Mouse (Mus musculus): ENCODE data around the gene Uqcrc1. TPM values are rescaled to one million over a fixed set of nuclear protein-coding genes. Genes with fewer than 3 reads are reported as not detected.

The Uqcrc1 gene
- polyA plus RNA-seq, 1 experiment from 2014 or later, result 457 TPM

DNA sequence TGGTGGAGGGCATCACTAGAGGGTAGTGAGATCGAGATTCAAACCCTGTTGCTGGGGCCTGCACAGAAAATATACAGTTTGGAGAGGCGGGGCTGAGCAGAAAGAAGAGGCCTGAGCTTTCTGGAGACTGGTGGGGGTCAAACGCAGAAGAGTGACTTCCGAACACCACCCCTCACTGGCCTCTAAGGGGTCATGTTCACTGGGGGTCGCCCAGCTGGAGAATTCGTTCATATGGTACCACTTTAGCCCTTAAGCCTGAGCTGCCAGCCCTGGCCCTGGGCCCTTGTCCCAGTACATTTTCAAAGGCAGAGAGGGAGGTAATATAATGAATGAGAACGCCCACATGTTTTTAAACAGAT, 54.0 kb downstream of the Uqcrc1 start:
- Histone ChIP-seq H3K4me2 (ENCODE audit: low read depth) (no peak overlapping the region), H3K4me1 (ENCODE audit: control insufficient read depth, insufficient read depth, low read length) (peaks cover 5% of the 10 kb centered on the region), H3K27me3 (ENCODE audit: control insufficient read depth, insufficient read depth, low read length) (no peaks in the 10 kb centered on the region), H3K36me3 (ENCODE audit: control insufficient read depth, insufficient read depth, low read length) (no peaks in the 10 kb centered on the region; the same call in 1 of the 2 replicates), H3K9ac (ENCODE audit: low read length) (no peak overlapping the region; the same call in 1 of the 2 replicates), H3K9me3 (ENCODE audit: control insufficient read depth, low read length) (no peaks in the 10 kb centered on the region), H3K4me3 (ENCODE audit: low read depth, low read length) (no peak overlapping the region), H3K27ac (ENCODE audit: low read depth, low read length) (no peak overlapping the region)
- DNase-seq (ENCODE audit: low spot score) (no peak), ATAC-seq (ENCODE audit: insufficient read depth, low FRiP score, low TSS enrichment) (no peak)
- 74% methylated on average over 7 of the region's 7 CpGs for WGBS

DNA sequence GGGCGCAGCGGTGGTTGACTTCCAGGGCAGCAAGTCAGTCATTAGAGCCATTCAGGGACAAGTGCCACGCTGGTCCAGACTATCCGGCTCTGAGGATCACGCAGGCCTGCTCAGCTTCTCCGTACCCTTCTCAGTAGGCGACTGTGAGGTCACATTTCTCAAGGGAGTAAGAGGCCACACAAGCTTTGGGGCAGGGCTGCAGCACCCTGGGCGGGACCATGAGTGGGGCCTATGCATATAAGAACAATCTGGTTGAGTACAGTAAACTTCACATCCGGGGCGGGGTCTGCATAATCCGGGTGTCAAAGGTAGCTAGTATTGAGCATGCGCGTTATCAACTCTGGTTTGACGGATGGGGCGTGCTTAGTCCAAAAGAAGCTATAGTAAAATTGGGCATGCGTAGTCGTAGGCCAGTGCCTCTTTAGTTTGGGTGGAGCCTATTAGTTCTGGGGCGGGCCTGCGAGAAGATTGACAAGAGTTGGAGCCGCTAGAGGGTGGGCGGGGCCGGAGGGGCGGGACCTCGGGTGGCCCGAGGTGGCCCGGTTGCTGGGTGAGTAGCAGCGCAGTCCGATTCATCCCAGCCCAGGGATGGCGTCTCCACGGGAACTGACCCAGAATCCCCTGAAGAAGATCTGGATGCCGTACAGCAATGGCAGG, 55.1 kb downstream of the Uqcrc1 start, which contains the start of gene Pfkfb4:
Pfkfb4 (plus strand) TSS at position 351 of the 657 bp plus-strand sequence.
- Histone ChIP-seq H3K4me2 (ENCODE audit: low read depth) (peak within 1 kb of the TSS; percentile 80), H3K27me3 (ENCODE audit: control insufficient read depth, insufficient read depth, low read length) (no peaks in the 10 kb centered on the region), H3K9me3 (ENCODE audit: control insufficient read depth, low read length) (no peaks in the 10 kb centered on the region), H3K36me3 (ENCODE audit: control insufficient read depth, insufficient read depth, low read length) (no peaks in the 10 kb centered on the region; the same call in 1 of the 2 replicates), H3K27ac (ENCODE audit: low read depth, low read length) (peak within 1 kb of the TSS; percentile 70), H3K4me1 (ENCODE audit: control insufficient read depth, insufficient read depth, low read length) (peaks cover 5% of the 10 kb centered on the region), H3K9ac (ENCODE audit: low read length) (peak within 1 kb of the TSS; percentile 72), H3K4me3 (ENCODE audit: low read depth, low read length) (peak within 1 kb of the TSS; percentile 52)
- WGBS, result 2% methylated on average over 31 of the region's 31 CpGs
- DNase-seq (ENCODE audit: low spot score), result peak; percentile 92
- peak; percentile 93 for ATAC-seq (ENCODE audit: insufficient read depth, low FRiP score, low TSS enrichment)

DNA sequence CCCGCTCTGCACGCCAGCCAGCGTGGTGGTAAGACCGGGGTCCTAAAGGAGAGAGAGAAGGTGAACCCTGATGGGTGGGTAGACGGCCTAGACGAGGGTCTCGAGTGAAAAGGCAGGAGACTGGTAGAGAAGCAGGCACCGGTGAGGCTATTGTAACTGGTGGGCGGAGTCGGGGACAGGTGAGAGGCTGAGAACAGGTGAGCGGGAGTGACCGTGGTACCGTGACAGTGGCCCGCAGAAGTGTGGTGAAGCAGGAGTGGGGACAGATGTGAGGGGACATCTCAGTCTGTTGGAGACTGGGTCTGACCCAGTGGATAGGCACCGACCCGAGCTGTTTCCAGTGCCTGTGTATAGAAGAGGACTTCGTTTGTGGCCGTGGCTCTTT, 55.6 kb downstream of the Uqcrc1 start:
- Histone ChIP-seq H3K27ac (ENCODE audit: low read depth, low read length) (no peak overlapping the region), H3K36me3 (ENCODE audit: control insufficient read depth, insufficient read depth, low read length) (no peaks in the 10 kb centered on the region; the same call in 1 of the 2 replicates), H3K4me1 (ENCODE audit: control insufficient read depth, insufficient read depth, low read length) (peaks cover 5% of the 10 kb centered on the region), H3K9me3 (ENCODE audit: control insufficient read depth, low read length) (no peaks in the 10 kb centered on the region), H3K4me3 (ENCODE audit: low read depth, low read length) (peak overlapping the region; percentile 52), H3K9ac (ENCODE audit: low read length) (peak overlapping the region; percentile 72), H3K27me3 (ENCODE audit: control insufficient read depth, insufficient read depth, low read length) (no peaks in the 10 kb centered on the region), H3K4me2 (ENCODE audit: low read depth) (peak overlapping the region; percentile 80)
- ATAC-seq (ENCODE audit: insufficient read depth, low FRiP score, low TSS enrichment) (no peak), DNase-seq (ENCODE audit: low spot score) (no peak)
- WGBS, result 10% methylated on average over 18 of the region's 18 CpGs

DNA sequence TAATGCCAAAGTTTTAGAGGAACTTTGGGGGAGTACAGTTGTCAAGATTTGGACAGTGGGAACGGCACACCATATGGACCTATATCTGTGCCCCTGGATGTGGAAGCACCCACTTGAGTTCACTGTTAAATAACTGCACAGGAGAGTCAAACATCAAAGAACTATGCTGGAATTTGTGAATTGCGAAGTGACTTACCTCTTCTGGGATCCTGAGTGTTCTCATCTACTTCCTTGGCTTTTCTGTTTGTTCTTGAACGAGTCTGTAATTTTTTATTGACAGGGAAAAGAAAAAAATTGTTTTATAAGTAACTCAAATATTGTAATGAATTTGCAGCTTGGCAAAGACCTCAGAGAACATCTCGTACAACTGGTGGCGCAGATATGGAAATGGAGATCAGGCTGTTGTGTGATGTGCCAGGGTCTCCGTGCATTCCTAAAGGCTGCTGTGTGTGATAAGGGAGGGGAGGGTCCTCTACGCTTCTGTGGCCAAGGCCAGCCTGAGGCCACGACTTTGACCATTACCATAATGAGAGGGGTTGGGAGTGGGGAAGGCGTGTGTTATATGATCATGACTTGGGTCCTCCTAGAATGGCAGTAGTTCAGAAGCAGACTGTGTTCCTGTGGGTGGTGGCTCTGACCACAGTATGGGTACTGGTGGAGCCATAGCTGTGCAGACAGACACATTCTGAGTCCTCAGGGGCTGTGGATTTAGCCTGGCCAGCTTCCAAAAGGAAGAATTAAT, 56.4 kb downstream of the Uqcrc1 start:
- no peak overlapping the region for H3K27ac ChIP-seq (ENCODE audit: low read depth, low read length)
- peak overlapping the region; percentile 80 for H3K4me2 ChIP-seq (ENCODE audit: low read depth)
- H3K9me3 ChIP-seq (ENCODE audit: control insufficient read depth, low read length), result no peaks in the 10 kb centered on the region
- peak overlapping the region; percentile 72; the same call in 1 of the 2 replicates for H3K9ac ChIP-seq (ENCODE audit: low read length)
- H3K27me3 ChIP-seq (ENCODE audit: control insufficient read depth, insufficient read depth, low read length), result no peaks in the 10 kb centered on the region
- DNase-seq (ENCODE audit: low spot score), result no peak
- H3K36me3 ChIP-seq (ENCODE audit: control insufficient read depth, insufficient read depth, low read length), result no peaks in the 10 kb centered on the region; the same call in 1 of the 2 replicates
- WGBS, result 84% methylated on average over 9 of the region's 9 CpGs
- H3K4me1 ChIP-seq (ENCODE audit: control insufficient read depth, insufficient read depth, low read length), result peaks cover 5% of the 10 kb centered on the region
- peak overlapping the region; percentile 52; the same call in 1 of the 2 replicates for H3K4me3 ChIP-seq (ENCODE audit: low read depth, low read length)
- no peak for ATAC-seq (ENCODE audit: insufficient read depth, low FRiP score, low TSS enrichment)

DNA sequence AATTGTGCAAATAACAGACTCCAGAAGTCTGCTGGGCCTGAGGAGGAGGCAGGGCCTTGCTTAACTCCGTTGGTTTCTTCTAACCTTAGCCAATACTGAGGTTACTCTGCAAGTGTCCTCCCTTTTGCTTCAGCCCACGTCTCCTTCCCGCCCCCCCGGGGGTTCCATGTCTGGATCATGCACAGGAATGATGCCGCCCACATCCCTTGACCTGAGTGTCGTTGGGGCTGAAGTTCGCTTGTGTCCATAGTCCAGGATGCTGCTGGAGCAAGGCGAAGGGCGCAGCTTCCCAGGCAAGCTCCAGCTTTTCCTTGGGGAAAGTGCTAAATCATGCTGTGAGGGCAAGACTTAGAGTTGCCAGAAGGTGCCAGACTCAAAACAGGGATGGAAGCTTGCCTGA, 60.0 kb downstream of the Uqcrc1 start:
- ATAC-seq (ENCODE audit: insufficient read depth, low FRiP score, low TSS enrichment), result no peak
- H3K27ac ChIP-seq (ENCODE audit: low read depth, low read length), result no peak overlapping the region
- H3K4me1 ChIP-seq (ENCODE audit: control insufficient read depth, insufficient read depth, low read length), result peaks cover 5% of the 10 kb centered on the region
- H3K36me3 ChIP-seq (ENCODE audit: control insufficient read depth, insufficient read depth, low read length), result no peaks in the 10 kb centered on the region; the same call in 1 of the 2 replicates
- H3K27me3 ChIP-seq (ENCODE audit: control insufficient read depth, insufficient read depth, low read length), result no peaks in the 10 kb centered on the region
- H3K9ac ChIP-seq (ENCODE audit: low read length), result no peak overlapping the region
- H3K4me2 ChIP-seq (ENCODE audit: low read depth), result no peak overlapping the region
- H3K4me3 ChIP-seq (ENCODE audit: low read depth, low read length), result no peak overlapping the region
- no peak for DNase-seq (ENCODE audit: low spot score)
- 78% methylated on average over 9 of the region's 9 CpGs for WGBS
- no peaks in the 10 kb centered on the region for H3K9me3 ChIP-seq (ENCODE audit: control insufficient read depth, low read length)

DNA sequence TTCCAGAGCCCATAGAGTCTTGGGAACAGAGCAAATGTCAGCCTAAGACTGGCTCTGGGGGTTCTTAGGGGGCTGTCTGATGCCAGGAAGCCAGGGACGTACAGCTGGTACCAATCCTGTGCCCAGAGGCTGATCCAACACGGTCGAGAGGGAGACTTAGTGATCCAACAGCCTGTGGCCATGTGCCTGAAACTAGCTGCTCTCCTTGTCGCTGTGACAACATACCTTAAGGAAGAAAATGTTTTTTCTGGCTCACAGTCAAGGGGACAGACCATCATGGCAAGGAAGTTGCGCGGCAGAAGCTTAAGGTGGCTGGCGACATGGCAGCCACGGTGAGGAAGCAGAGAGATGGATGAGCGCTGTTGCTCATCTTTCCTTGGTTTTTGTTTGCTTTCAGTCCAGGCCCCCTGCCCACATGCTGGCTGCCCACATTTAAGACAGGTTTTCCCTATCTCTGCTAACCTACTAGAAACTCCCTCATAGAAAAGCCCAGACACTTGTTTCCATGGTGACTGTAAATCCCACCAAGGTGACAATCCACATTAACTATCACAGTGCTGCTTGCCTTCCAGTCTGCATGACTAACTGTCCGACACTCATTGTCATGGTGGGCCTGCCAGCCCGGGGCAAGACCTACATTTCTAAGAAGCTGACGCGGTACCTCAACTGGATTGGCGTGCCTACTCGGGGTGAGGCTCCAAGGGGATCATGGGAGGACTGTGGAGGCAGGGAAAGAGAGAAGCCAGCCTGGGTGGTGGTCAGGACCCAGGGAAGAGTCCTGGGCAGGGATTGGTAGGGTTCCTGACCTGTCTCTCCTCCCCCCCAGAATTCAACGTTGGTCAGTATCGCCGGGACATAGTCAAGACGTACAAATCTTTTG, 62.1 kb downstream of the Uqcrc1 start:
- Histone ChIP-seq H3K4me3 (ENCODE audit: low read depth, low read length) (no peak overlapping the region), H3K4me1 (ENCODE audit: control insufficient read depth, insufficient read depth, low read length) (no peaks in the 10 kb centered on the region), H3K27me3 (ENCODE audit: control insufficient read depth, insufficient read depth, low read length) (no peaks in the 10 kb centered on the region), H3K4me2 (ENCODE audit: low read depth) (no peak overlapping the region), H3K9me3 (ENCODE audit: control insufficient read depth, low read length) (no peaks in the 10 kb centered on the region), H3K36me3 (ENCODE audit: control insufficient read depth, insufficient read depth, low read length) (no peaks in the 10 kb centered on the region), H3K9ac (ENCODE audit: low read length) (no peak overlapping the region), H3K27ac (ENCODE audit: low read depth, low read length) (no peak overlapping the region)
- WGBS, result 87% methylated on average over 19 of the region's 19 CpGs
- no peak for ATAC-seq (ENCODE audit: insufficient read depth, low FRiP score, low TSS enrichment)
- no peak for DNase-seq (ENCODE audit: low spot score)

DNA sequence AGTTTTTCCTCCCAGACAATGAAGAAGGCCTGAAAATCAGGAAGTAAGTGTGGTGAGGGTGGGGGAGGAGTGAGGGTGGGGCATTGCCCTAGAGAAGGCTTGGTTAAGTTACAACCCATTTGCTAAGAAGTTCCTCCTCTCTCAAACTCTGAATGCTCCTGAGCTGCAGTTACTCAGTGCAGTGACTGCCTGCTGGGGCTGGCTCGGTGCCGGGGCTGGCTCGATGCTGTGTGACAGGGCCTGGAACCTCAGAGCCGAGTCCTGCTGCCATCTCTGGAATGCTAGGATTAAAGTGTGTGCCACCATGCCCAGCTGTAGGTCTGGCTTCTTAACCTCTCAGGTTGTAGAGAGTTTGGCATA, 62.7 kb downstream of the Uqcrc1 start:
- H3K9me3 ChIP-seq (ENCODE audit: control insufficient read depth, low read length), result no peaks in the 10 kb centered on the region
- DNase-seq (ENCODE audit: low spot score), result no peak
- no peaks in the 10 kb centered on the region for H3K36me3 ChIP-seq (ENCODE audit: control insufficient read depth, insufficient read depth, low read length)
- ATAC-seq (ENCODE audit: insufficient read depth, low FRiP score, low TSS enrichment), result no peak
- H3K4me2 ChIP-seq (ENCODE audit: low read depth), result no peak overlapping the region
- WGBS, result 87% methylated on average over 4 of the region's 4 CpGs
- no peaks in the 10 kb centered on the region for H3K27me3 ChIP-seq (ENCODE audit: control insufficient read depth, insufficient read depth, low read length)
- H3K27ac ChIP-seq (ENCODE audit: low read depth, low read length), result no peak overlapping the region
- no peaks in the 10 kb centered on the region for H3K4me1 ChIP-seq (ENCODE audit: control insufficient read depth, insufficient read depth, low read length)
- H3K9ac ChIP-seq (ENCODE audit: low read length), result no peak overlapping the region
- no peak overlapping the region for H3K4me3 ChIP-seq (ENCODE audit: low read depth, low read length)
